Mouse (Mus musculus): ENCODE results near the gene Snx21.

Gene Snx21

GRCm38 (mm10) chr2:164770279-164770678, 15.3 kb upstream of the Snx21 start:
- no peak for DNase-seq (ENCODE audit: low spot score)

DNA sequence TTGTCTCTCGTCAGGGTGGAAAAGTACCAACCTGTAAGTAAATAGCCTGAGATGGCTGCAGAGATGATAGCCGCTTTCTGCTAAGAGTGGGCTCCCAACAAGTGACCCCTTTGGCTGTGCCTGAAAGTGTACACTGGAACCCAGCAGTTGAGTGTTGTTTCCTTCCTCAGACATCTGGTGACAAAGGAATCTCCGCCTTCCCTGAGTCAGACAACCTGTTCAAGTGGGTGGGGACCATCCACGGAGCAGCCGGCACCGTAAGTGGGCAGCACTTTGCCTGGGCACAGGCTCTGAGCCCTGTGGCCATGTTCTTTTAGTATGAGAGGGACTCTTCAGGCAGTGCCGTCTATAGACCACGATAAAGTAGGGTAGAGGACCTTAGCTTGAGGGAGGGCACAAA, 14.5 kb upstream of the Snx21 start:
- DNase-seq (ENCODE audit: low spot score), result no peak

GRCm38 (mm10) chr2:164773229-164773988, 12.2 kb upstream of the Snx21 start:
- no peak for DNase-seq (ENCODE audit: low spot score)

DNA sequence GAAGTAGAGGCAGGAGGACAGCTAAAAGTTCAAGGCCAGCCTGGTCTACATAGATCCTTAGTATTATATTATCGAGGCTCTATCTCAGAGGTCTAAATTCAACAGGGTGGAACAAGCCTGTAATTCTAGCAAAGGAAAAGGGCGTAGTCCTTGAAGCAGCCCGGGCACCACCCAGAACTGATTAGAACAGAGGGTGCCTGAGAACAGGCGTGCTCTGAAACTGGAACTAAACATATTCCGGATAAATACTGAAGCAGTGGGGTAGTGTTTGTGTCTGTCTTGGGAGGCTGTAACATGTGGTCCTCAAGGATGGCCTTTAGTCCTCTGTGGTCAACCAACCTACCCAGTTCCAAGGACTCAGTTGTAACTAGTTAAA, 11.6 kb upstream of the Snx21 start:
- no peak for DNase-seq (ENCODE audit: low spot score)

DNA sequence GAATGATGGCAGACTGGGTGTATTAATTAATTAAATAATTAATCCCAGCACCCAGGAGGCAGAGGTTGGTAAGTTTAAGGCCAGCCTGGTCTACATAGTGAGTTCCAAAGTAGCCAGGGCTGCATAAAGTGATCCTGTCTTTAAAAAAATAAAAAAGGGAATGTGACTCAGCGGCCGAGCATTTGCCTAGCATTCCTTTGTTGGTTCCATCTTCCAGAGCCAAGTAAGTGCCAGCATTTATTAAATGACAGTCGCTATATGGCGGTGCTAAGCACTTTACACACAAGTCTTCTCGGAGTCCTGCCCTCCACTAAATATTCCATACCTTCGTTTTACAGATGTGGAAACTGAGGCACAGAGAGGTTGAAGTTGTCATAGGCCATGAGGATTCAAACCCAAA, 9.5 kb upstream of the Snx21 start:
- no peak for DNase-seq (ENCODE audit: low spot score)

- no peak for DNase-seq (ENCODE audit: low spot score)
Measured at GRCm38 (mm10) chr2:164776801-164777200, 8.8 kb upstream of the Snx21 start.

DNA sequence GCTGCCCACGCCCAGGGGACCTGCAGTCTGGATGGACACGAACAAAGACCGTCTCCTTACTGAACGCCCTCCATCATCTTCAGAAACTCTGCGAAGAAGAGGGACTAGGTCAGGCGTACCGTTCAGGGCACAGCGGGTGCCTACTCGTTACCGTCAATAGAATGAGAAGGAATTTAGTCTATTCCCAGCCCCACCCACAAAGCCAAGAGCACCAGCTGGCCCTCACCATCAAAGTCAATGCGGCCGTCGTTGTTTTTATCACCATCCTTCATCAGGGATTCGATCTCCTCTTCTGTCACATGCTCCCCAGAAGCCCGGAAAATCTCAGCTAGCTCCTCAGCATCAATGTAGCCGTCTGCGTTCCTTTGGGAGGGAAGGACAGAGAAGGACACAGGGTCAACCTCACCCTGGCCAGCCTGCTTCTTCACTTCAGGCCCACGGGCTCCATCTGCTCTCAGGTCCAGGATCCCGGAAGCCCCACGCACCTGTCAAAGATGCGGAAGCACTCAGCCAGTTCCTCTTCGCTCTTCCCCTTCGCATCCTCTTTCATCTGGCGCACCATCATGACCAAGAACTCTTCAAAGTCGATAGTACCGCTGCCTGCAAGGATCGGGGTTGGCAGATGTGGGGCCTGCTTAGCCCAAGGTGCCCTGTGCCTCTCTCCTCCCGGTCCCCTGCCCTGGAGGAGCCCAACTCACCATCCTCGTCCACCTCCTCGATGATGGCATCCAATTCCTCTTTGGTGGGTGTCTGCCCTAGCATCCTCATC, 8.2 kb upstream of the Snx21 start:
- DNase-seq (ENCODE audit: low spot score), result no peak

- DNase-seq (ENCODE audit: low spot score), result no peak
Measured at GRCm38 (mm10) chr2:164778015-164778287, 7.7 kb upstream of the Snx21 start.

DNA sequence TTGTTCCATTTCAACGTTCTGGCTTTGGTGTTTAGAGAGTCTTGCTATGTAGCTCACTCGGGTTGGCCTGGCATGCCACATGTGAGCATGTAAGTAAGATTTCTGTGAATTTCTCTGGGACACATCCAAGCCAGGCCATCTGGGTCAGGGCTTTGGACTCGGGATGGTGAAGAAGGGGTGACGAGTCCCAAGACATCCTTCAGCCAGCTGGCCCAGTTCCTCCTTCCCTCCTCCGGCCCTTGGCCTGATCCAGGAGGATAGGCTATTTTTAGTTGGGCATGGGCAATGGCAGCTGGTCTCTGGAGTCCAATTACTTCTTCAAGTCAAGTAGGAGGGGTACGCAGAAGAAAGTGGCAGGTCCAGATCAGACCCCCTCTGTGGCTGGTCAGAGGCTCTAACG, 6.8 kb upstream of the Snx21 start:
- no peak for DNase-seq (ENCODE audit: low spot score)

DNA sequence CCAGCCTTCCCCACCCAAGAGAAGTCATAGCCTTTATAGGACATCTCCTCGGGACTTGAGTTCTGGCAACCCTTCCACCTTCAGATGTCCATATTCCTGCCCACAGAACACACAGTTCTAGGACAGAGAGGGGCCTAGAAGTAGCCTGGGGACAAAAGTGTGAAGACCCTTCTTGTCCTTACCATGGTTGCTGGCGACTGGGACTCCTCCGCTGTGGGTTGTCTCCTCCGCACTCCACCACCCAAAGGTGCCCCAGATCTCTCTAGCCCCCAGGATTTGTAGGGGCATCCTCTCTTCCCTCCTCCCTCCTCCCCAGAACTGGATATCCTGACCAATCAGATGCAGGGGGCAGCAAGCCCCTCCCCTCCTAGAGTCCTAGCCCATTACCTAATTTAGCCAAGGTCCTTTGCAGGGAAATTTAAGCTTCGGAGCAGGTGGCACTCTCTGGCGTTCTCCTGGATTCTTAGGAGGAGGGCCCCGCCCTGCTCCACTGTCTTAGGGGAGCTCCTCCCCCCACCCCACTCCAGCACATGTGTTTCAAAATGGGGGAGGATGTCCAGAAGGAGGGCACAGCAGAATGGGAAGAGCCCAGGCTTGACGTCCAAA, 6.0 kb upstream of the Snx21 start, which contains the start of gene Tnnc2:
Gene Tnnc2 (minus strand): TSS at position 487 of the 606 bp plus-strand sequence.
- DNase-seq (ENCODE audit: low spot score), result no peak

- no peak for DNase-seq (ENCODE audit: low spot score)
Measured at GRCm38 (mm10) chr2:164781876-164782275, 3.7 kb upstream of the Snx21 start.

DNA sequence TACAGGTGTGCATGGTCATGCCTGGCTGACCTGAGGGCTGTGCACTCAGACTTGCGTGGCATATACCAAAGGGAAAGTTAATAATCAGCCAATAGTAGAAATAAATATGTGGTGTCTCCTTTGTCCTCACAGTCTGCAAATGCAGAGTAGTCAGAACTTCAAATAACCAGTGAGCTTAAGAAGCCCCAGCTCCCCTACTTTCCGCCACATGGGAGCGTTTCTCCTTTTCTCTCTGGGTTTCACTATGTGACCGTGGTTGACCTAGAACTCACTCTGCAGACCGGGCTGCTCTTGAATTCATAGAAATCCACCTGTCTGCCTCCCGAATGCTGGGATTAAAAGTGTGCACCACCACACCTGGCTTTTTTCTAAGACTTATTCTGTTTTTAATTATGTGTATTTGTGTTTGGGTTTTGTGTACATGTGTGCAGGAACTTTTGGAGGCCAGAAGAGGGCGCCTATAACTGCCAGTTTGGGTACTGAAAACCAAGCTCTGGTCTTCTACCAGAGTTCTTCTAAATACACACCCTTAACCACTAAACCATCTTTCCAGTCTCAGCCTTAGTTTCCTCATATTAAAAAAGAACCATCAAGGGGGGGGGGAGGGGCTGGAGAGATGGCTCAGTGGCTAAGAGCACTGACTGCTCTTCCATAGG, 1.6 kb upstream of the Snx21 start:
- DNase-seq (ENCODE audit: low spot score), result no peak

GRCm38 (mm10) chr2:164784869-164785420, 678 bp upstream of the Snx21 start:
- no peak for DNase-seq (ENCODE audit: low spot score)

DNA sequence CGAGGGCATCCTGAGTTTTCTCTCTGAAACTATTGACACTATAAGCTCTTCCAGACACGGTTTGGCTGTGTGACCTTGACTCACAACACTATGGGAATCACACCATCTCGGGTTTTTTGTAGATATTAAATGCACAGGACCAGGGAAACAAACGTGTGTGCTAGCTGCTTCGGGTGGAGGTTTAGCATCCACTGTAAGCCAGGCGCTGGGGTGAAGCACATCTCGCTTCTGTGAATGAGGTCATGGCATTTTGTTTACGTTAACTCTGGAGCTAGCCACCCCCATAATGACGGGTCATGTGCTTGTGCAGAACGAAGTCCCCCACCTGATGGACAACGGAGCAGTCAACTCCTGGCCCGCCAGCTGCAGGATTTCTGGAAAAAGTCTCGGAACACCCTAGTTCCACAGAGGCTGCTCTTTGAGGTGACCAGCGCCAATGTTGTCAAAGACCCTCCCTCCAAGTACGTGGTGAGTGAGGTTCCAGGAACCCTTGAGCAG, 814 bp downstream of the Snx21 start:
- no peak for DNase-seq (ENCODE audit: low spot score)

GRCm38 (mm10) chr2:164787032-164787431, 1.4 kb downstream of the Snx21 start:
- no peak for DNase-seq (ENCODE audit: low spot score)

DNA sequence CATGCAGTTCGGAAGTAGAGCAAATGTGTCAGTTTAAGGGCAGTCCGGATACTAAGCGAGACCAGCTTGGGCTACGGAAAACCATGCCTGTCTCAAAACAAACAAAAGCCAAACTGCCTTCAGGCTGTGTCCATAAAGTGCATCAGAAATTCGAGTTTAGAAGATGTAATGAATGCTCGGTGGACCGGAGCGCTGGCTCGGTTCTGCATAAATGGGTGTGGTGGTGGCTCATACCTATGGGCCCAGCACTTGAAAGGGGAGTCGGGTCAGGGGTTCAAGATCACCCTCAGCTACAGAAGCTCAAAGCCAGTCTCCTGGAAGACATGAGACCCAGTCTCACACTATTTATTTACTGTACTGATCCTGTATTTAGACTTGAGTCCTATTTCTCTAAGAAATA, 2.2 kb downstream of the Snx21 start:
- DNase-seq (ENCODE audit: low spot score), result no peak

- no peak for DNase-seq (ENCODE audit: low spot score)
Measured at GRCm38 (mm10) chr2:164788411-164788810, 2.8 kb downstream of the Snx21 start.

- no peak for DNase-seq (ENCODE audit: low spot score)
Measured at GRCm38 (mm10) chr2:164790451-164790850, 4.8 kb downstream of the Snx21 start.

DNA sequence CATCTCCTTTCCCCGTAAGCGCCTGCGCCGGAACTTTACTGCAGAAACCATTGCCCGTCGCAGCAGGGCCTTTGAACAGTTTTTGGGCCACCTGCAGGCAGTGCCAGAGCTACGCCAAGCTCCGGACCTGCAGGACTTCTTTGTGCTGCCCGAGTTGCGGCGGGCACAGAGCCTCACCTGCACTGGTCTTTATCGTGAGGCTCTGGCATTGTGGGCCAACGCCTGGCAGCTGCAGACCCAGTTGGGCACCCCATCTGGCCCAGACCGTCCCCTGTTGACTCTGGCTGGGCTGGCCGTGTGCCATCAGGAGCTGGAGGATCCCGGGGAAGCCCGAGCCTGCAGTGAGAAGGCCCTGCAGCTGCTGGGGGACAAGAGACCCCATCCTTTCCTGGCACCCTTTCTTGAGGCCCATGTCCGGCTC, 6.2 kb downstream of the Snx21 start:
- DNase-seq (ENCODE audit: low spot score), result no peak

GRCm38 (mm10) chr2:164792400-164793190, 7.0 kb downstream of the Snx21 start:
- no peak for DNase-seq (ENCODE audit: low spot score)

DNA sequence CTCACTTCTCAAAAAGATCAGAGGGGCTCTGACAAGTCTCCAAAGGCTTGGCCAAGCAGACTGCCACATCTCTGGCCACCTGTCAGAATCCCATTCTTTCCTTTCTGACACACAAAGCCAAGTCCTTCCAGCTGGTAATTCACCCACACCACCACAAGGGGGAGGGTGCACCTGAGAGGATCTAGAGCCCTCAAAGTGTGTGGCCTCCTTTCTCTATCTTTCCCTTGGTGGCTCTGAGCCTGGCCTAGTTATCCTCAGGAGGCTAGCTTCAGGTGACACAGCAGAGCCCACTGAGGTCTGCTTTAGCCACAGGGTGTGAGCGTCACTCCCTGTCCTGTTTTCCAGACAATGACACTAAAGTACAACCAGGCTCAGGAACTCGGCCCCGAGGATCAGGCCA, 7.6 kb downstream of the Snx21 start:
- no peak for DNase-seq (ENCODE audit: low spot score)

- DNase-seq (ENCODE audit: low spot score), result no peak
Measured at GRCm38 (mm10) chr2:164793772-164794171, 8.1 kb downstream of the Snx21 start.

Data from layer of hippocampus, adult 9-10 months (tissue).